Mouse (Mus musculus) thymus, adult 2 months (tissue): ENCODE results near the gene Coro1a.

Experiments used
- CTCF ChIP-seq: fragments of 200-500 bp; IDR thresholded peaks from 2 replicates; pipeline ENCODE4 v1.5.1; 2012; ENCODE audit warnings: mild to moderate bottlenecking, control low read depth, low read length, moderate library complexity, borderline replicate concordance; ENCODE audit not compliant: control insufficient read depth, poor library complexity, insufficient read depth; ENCODE audit errors: extremely low read depth
- POLR2A ChIP-seq: fragments of 200-500 bp; IDR thresholded peaks from 2 replicates; pipeline ENCODE4 v1.6.1; 2012; ENCODE audit warnings: mild to moderate bottlenecking, low read length, control low read depth, moderate library complexity; ENCODE audit not compliant: control insufficient read depth, poor library complexity, insufficient read depth; ENCODE audit errors: extremely low read depth

GRCm38 (mm10) chr7:126692426-126692825, 15.2 kb downstream of the Coro1a start:
- TF ChIP-seq CTCF (no peak), POLR2A (no peak)
